11 mouse cellular contexts compared by ENCODE assay signal in genomic region chr2:158316371-158316770, GRCm38 (mm10). TPM values are rescaled to one million over a fixed set of nuclear protein-coding genes. Genes with fewer than 3 reads are reported as not detected.
DNase-seq lines count a peak whose midpoint lies in the region; ATAC-seq and TF ChIP-seq lines count a peak whose summit lies in the region.
"Had no signal": no experiment of that assay in that cellular context is flagged by ENCODE, and none has a peak within 500 bp of the region (broad histone marks: within the 10 kb centered on the region; RNA-seq: fewer than 3 reads in every experiment).

No protein-coding gene starts in this region.

- no peak overlapping the region for H3K27ac ChIP-seq in lung, postnatal 0 days (ENCODE audit: low read length)
- H3K27ac ChIP-seq: macrophage had no signal

- H3K36me3 ChIP-seq in lung, postnatal 0 days (ENCODE audit: insufficient read depth, low read length): no peaks in the 10 kb centered on the region

- no peak for TF ChIP-seq EP300 in lung, postnatal 0 days (IDR thresholded peaks at IDR 0.05)

- intact Hi-C loops in heart, postnatal 14 days (cut with DNase I): no loop called here

- H3K9me3 ChIP-seq in lung, postnatal 0 days (ENCODE audit: low read length): no peaks in the 10 kb centered on the region

- WGBS in lung, postnatal 0 days: 57% methylated on average over 8 of the region's 8 CpGs

- no peaks in the 10 kb centered on the region for H3K4me1 ChIP-seq in lung, postnatal 0 days (ENCODE audit: insufficient read depth, low read depth, low read length)

- no peak overlapping the region for H3K9ac ChIP-seq in lung, postnatal 0 days (replicated peaks; ENCODE audit: low read depth)

- H3K4me3 ChIP-seq in lung, postnatal 0 days (ENCODE audit: low read depth, low read length): no peak overlapping the region

- no peaks in the 10 kb centered on the region for H3K27me3 ChIP-seq in lung, postnatal 0 days (replicated peaks; ENCODE audit: insufficient read depth, low read length)

- no peak for ATAC-seq in CD4-positive, CD25-positive, alpha-beta regulatory T cell, adult 4 months
- ATAC-seq in lung, postnatal 0 days: no peak

- no peak overlapping the region for H3K4me2 ChIP-seq in lung, postnatal 0 days (replicated peaks; ENCODE audit: low read depth, low read length)

- peak; percentile 73 for DNase-seq in CD4-positive, CD25-positive, alpha-beta regulatory T cell, adult 2 months (ENCODE audit: low read depth, low spot score)
- DNase-seq in lung, postnatal 0 days (ENCODE audit: low spot score): no peak
- no peak for DNase-seq in lung, postnatal 25 days (ENCODE audit: low spot score)
- peak; percentile 83 for DNase-seq in ZHBTc4 (ENCODE audit: low read depth, low spot score)
- DNase-seq in lung, postnatal 36 days: peak; percentile 52
- no peak for DNase-seq in heart, postnatal 14 days
- no peak for DNase-seq in gastrocnemius, postnatal 10 days
- DNase-seq: gastrocnemius, postnatal 25 days had no signal

- peak; percentile 44 for TF ChIP-seq CTCF in lung, postnatal 0 days (IDR thresholded peaks at IDR 0.05)

RNA-seq across cellular contexts. Expression of gene Lbp, which starts 10.1 kb away (rescaled TPM):
- polyA plus RNA-seq in CD4-positive, CD25-positive, alpha-beta regulatory T cell, adult 4 months (2017; shearing (Covaris generic)): 1 to 10 TPM in 1 of 2 experiments, not detected in 1; 1.3 TPM
- 42.1 and 56.8 TPM in 2 replicates for polyA plus RNA-seq in lung, postnatal 0 days (2015; fragmentation: Nextera tagmentation; extraction: Ambion mirVana)
- 10 to 100 TPM in 1 of 2 experiments, 1 to 10 TPM in 1; 8.7 to 11.6 TPM for total RNA-seq in heart, postnatal 14 days (2021)
- 10 to 100 TPM; 10.8 to 11.1 TPM for total RNA-seq in gastrocnemius, postnatal 10 days (2021)

RNA-seq across cellular contexts. Expression of gene Bpi, which starts 58.5 kb away (rescaled TPM):
- polyA plus RNA-seq in CD4-positive, CD25-positive, alpha-beta regulatory T cell, adult 4 months (2017; shearing (Covaris generic)): not detected
- not detected in 2 replicates for polyA plus RNA-seq in lung, postnatal 0 days (2015; fragmentation: Nextera tagmentation; extraction: Ambion mirVana)
- total RNA-seq in heart, postnatal 14 days (2021): not detected
- not detected for total RNA-seq in gastrocnemius, postnatal 10 days (2021)
- total RNA-seq: common myeloid progenitor, adult 5-6 weeks; gastrocnemius, postnatal 25 days had no signal
- polyA plus RNA-seq: macrophage had no signal

RNA-seq across cellular contexts. Expression of gene Snhg11, which starts 59.1 kb away (rescaled TPM):
- under 1 TPM in 1 of 2 experiments, not detected in 1; 0.09 TPM for polyA plus RNA-seq in CD4-positive, CD25-positive, alpha-beta regulatory T cell, adult 4 months (2017; shearing (Covaris generic))
- 6.1 and 6.2 TPM in 2 replicates for polyA plus RNA-seq in lung, postnatal 0 days (2015; fragmentation: Nextera tagmentation; extraction: Ambion mirVana)
- under 1 TPM; 0.15 to 0.22 TPM for total RNA-seq in heart, postnatal 14 days (2021)
- 1 to 10 TPM in 1 of 2 experiments, under 1 TPM in 1; 0.68 to 1.1 TPM for total RNA-seq in gastrocnemius, postnatal 10 days (2021)
- total RNA-seq: common myeloid progenitor, adult 5-6 weeks had no signal

Comparison
In these comparisons a context has a peak if more than half of its experiments do, and no peak if none do; other contexts are left out.
1. DNase-seq: peak in CD4-positive, CD25-positive, alpha-beta regulatory T cell, adult 2 months (single experiment), ZHBTc4 (single experiment) and lung, postnatal 36 days (single experiment); none in lung, postnatal 0 days (single experiment), lung, postnatal 25 days (single experiment), heart, postnatal 14 days (0 of 2) and gastrocnemius, postnatal 10 days (single experiment).